Mouse (Mus musculus) gastrocnemius, adult 18-20 months (tissue): ENCODE data around the gene Bmper. TPM values are rescaled to one million over a fixed set of nuclear protein-coding genes. Genes with fewer than 3 reads are reported as not detected.

ENCODE experiments used
- DNase-seq: peaks from one replicate; pipeline ENCODE4 v3.0.0; 2021; ENCODE audit warnings: low spot score
- total RNA-seq, 2 experiments: library from RNA; stranded (reverse); gene quantifications; 2 replicates each; pipeline ENCODE4 v1.2.3; 2021

The Bmper gene
- total RNA-seq, 2 experiments from 2014 or later, result 2.3 to 3.8 TPM

- DNase-seq, result no peak
Measured at GRCm38 (mm10) chr9:23235368-23236002, 12.6 kb downstream of the Bmper start.

- no peak for DNase-seq
Measured at GRCm38 (mm10) chr9:23236635-23237279, 13.9 kb downstream of the Bmper start.

DNA sequence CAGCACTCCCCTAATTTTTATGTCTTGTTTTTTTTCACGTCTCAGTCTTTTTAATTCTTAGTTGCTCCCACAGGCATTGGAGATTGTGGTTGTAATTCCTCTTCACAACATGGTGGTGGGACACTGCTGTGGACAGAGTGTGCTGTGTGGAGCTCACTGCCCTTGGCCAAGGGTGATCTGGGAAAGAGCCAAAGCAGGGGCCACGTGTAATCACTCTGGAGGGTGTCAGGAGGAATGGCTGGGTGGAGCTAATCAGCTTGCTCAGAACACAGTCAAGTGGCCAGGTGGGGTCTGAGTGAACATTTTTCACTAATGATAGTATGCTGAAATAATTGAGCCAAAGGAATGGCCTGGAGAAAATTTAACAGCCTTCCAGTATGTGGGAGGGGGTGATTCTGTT lies 16.1 kb downstream of the Bmper start:
- DNase-seq, result no peak

DNA sequence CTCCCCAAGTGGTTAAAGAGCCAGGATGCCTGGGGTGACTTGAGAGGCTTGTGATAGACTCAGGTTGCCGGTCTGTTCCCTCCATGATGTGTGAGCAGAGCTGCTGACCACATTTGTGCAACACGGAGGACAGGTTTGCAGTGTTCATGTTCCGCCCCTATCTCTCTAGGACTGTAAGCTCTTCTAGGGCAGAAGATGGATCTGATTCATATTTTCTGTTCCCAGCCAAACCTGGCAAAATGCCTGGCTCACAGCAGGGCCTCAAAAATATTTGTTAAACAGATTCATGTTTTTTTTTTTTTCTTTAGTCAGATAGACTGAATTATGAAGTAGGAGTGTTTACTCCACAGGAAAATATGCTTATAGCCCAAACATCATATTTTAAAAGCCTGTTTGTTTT lies 20.0 kb downstream of the Bmper start:
- peak; percentile 37 for DNase-seq

DNA sequence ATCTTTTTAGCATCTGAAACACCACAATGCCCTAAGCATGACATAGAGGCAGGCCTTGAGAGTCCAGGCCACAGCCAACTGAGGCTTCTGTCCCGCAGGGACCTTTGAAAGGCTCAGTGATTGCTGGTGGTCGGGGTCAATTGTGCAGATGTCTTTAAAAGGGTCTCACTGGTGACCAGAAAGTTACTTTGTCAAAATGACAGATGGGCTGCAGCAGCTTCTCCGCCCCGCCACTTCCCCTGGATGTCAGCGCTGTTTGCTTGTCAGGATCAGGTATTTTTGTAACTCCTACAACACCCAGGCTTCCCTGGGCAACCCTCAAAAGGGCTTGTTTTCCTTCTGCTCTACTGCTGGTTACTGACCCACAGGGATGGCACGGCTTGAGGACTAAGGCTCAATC lies 21.0 kb downstream of the Bmper start:
- no peak for DNase-seq

- DNase-seq, result peak; percentile 81
Measured at GRCm38 (mm10) chr9:23246389-23246788, 23.5 kb downstream of the Bmper start.

DNA sequence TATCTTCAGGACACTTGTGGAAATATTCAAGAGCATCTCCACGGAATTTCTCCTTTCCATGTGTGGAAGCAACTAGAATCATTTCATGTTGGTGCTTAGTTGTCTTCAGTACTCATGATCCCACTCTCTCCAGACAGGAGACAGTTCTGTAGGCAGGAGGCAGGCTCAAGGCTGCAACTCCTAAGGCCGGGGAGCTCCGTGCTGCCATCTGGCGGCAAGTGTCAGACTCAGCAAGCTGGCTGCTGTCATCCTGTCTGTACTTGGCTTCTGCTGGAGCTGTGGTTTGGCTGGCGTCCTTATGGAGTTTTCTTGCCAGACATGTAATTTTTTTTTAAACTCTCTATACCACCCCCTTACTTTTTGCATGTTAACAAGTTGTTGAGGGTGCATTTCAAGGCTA lies 27.1 kb downstream of the Bmper start:
- peak; percentile 81 for DNase-seq

- DNase-seq, result no peak
Measured at GRCm38 (mm10) chr9:23251001-23251400, 28.1 kb downstream of the Bmper start.

DNA sequence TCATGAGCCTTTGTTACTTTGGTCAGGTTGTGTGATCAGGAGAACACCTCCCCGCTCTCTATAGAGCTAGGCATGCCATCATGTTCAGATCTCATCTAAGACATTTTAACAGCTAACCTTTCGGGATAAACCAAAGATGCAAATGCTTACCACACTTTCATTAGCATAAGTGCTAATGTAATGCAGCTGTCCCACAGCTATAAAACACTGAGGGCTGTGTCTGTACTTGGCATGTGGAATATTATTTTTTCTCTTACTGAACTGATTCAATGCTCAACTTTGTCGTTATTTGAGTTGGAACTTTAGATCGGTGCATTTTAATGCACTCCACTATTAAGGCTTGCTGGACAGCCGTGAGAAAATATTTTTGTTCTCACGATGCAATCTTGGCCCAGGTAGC lies 30.7 kb downstream of the Bmper start:
- no peak for DNase-seq

DNA sequence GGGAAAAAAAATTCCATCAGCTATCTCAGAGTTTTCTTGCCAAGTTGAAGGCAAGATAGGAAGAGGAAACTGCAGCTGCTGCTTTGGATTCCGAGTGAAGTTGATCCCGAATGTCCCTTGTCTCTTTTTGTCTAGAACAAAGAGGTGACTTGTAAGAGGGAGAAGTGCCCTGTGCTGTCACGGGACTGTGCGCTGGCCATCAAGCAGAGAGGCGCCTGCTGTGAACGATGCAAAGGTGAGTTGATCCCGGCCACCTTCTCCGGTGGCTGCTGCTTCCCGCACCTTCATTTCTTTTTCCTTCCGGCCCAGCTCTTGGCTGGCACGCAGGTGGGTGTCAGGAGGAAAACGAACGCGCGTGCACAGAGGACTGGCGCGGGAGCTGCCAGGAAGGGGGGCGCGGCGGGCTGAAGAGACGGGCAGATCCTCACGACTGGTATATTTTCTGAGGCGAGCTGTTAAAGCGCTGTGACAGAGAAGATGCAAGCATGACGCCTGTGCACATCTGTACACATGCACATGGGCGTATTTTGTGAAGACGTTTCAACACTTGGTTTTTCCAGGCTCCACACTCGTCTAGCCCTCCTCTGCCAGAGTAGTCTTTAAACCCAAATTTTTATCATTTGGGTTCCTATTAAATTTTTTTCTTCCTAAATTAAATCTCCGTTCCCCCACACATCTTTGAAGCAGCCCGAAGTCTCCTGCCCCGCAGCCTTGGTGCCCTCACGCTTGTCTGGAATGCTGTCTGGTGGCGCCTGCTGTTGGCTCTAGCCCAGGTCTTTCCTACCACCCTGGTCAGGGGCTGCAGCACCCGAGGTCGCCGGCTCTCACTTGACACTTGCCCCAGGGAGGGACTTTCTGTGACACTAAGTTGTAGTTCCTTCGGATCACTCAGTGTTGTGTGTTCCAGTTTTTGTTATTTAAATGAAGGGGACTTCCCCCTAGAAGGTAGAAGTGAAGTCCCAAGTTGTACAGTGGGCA lies 31.6 kb downstream of the Bmper start:
- DNase-seq, result no peak

- DNase-seq, result no peak
Measured at GRCm38 (mm10) chr9:23255841-23256240, 33.0 kb downstream of the Bmper start.

GRCm38 (mm10) chr9:23256576-23256975 lies 33.7 kb downstream of the Bmper start:
- no peak for DNase-seq

DNA sequence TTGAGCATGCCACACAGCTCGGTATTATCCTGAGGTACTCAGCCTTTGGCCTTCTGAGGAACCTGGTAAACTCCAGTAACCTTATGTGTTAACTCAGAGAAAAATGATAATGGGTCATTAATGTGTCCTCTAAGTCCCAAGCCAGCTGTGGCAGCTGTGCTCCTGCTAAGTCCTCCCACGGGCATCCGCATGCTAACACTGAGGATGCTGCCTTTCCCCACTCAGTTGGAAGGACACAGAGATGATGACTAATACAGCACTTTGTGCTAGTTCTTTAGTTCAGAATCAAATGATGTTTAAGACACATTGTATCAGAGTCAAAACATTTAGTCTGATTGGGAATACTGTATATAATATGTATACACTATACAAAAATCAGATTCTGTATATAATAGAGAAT lies 39.0 kb downstream of the Bmper start:
- no peak for DNase-seq

DNA sequence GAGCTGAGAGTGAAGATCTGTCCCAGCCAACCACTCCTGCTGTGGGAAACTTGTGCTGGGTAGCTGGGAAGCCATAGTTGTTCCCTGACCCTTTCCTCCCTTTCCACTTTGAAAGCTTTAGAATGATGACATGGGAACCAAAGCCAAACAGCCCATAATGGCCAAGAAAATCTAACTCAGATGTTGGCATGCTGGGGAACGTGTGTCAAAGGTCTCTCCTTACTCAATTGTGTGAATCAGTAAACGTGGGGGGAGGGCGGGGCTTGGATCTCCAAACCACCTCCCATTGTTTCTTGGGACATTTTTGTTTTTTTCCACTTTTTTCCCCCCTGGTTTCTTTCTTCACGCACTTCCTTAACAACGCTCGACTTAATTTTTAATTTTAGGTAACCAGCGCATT lies 40.0 kb downstream of the Bmper start:
- DNase-seq, result no peak

- no peak for DNase-seq
Measured at GRCm38 (mm10) chr9:23264471-23264870, 41.6 kb downstream of the Bmper start.

- DNase-seq, result no peak
Measured at GRCm38 (mm10) chr9:23268609-23269008, 45.7 kb downstream of the Bmper start.

- no peak for DNase-seq
Measured at GRCm38 (mm10) chr9:23269087-23269486, 46.2 kb downstream of the Bmper start.

DNA sequence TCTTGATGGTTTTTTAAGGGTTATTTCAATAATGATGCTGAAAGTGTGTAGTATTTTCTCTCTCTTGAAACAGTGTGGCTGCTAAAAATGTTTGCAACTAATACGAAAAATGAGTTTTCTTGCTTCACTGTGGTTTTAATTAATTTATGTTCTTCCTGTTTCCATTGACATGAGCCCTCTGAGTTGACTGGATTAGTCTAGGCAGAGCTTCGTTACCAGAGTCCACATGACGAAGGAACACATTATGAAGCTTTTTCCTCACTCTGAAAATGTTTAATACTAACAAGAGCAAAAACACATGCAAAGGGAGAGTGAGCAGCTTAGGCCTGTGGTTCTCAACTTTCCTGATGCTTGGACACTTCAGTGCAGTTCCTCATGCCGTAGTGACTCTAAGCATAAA lies 53.4 kb downstream of the Bmper start:
- DNase-seq, result no peak

DNA sequence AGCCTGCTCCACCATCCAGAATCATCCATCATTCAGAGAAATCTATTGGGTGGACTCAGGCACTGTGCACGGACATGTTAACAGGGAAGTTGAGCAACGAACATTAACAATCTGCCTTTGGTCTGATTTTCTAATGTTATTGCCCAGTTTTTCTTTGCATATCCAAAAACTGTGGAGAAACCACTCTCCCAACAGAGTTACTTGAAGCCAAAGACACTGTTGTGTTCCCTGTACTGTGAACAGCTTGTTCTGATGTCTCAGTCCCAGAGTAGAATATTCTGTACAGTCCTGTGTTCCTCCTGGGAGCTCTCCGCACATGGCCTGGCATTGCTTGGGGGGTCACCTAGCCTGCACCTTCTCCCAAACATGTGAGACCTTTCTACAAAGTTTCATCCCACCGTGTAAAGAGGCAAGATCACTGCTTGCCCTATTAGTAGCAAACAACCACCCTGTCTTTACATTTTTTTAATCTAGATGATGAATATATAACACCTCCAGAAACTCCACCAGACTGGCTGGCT lies 62.1 kb downstream of the Bmper start:
- peak; percentile 47 for DNase-seq

- DNase-seq, result no peak
Measured at GRCm38 (mm10) chr9:23293574-23293973, 70.7 kb downstream of the Bmper start.

DNA sequence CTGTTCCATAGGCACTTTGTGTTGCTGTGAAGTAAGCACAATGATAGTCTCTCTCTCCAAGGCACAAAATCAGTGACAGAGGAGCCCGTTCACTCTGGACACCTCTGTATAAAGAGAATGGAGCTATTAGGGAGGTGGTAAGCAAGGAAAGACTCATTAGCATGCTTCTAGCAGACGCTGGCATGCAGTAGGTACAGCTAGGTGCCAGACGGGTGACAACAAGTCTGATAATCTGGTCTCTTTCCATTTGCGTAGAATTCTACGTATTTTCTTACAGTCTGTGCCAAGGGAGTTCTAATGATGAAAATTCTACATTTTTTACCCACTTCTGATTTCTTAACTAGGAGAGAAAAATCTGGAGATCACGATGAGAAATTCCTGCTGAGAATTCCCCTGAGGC lies 72.7 kb downstream of the Bmper start:
- DNase-seq, result no peak
